Comparison of ENCODE assay signal across 12 mouse cellular contexts in the genomic region with DNA sequence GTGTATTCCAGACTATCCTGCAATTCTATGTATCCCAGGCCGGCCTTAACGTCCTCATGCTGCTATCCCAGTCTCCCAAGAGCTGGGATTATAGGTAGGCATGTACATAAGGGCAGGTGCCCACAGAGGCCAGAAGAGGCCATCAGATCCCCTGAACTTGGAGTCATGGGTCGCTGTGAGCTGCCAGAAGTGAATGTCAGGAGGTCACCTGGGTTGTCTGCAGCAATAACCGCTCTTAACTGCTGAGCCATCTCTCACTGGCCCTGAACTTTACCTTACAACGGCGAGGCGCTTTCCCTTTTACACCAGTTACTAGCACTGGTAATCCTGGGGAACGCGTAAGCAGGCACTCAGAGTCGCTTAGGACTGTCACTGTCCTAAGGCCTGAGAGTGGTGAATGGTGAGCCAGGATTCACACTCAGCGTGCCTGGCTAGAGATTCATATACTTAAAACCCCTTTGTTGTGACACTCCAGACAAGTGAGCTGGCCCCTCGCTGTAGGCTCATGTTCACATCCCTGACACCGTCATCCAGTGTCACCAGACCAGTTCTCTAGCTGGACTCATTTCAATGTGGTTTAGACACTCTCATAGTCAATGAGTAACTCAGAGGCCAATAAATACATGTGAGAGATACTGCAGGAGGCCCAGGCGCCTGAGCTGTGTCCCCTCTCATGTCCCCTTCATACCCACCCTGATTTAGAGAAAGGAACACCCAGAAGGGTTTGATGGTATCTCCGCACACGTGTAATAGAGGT. TPM values are rescaled to one million over a fixed set of nuclear protein-coding genes. Genes with fewer than 3 reads are reported as not detected.
A peak's percentile ranks its signal among the peaks of the same experiment; 100 is the strongest.
DNase-seq lines count a peak whose midpoint lies in the region; ATAC-seq and TF ChIP-seq lines count a peak whose summit lies in the region.
"Had no signal": no experiment of that assay in that cellular context is flagged by ENCODE, and none has a peak within 500 bp of the region (broad histone marks: within the 10 kb centered on the region; RNA-seq: fewer than 3 reads in every experiment).

No protein-coding gene starts in this region.

- no peak overlapping the region for H3K4me3 ChIP-seq in heart, embryonic 14.5 days (ENCODE audit: control insufficient read depth in 1 of 2, insufficient read depth in 1 of 2, low read depth in 1 of 2, low read length in 2 of 2)
- no peak overlapping the region for H3K4me3 ChIP-seq in lung, postnatal 0 days (ENCODE audit: low read depth, low read length)
- H3K4me3 ChIP-seq in intestine, postnatal 0 days (ENCODE audit: low read depth, low read length) = no peak overlapping the region
- no peak overlapping the region for H3K4me3 ChIP-seq in stomach, embryonic 16.5 days (replicated peaks; ENCODE audit: low read length)
- H3K4me3 ChIP-seq: erythroblast, embryonic 14.5 days had no signal

- no peak for ATAC-seq in heart, embryonic 14.5 days (ENCODE audit: insufficient number of reproducible peaks, insufficient read depth, low FRiP score, low read depth)
- ATAC-seq in lung, postnatal 0 days = no peak
- ATAC-seq in intestine, postnatal 0 days = peak; percentile 85
- peak; percentile 20; the same call in 1 of the 2 replicates for ATAC-seq in stomach, embryonic 16.5 days (ENCODE audit: insufficient read depth, low FRiP score)

- WGBS in heart, embryonic 14.5 days = 72% methylated on average over 16 of the region's 16 CpGs
- WGBS in lung, postnatal 0 days = 75% methylated on average over 16 of the region's 16 CpGs
- 46% methylated on average over 16 of the region's 16 CpGs for WGBS in intestine, postnatal 0 days
- 76% methylated on average over 16 of the region's 16 CpGs for WGBS in stomach, embryonic 16.5 days

- no peak for TF ChIP-seq EP300 in lung, postnatal 0 days (IDR thresholded peaks at IDR 0.05)

- no peaks in the 10 kb centered on the region for H3K36me3 ChIP-seq in heart, embryonic 14.5 days (ENCODE audit: control insufficient read depth, insufficient read depth, low read length)
- no peaks in the 10 kb centered on the region for H3K36me3 ChIP-seq in lung, postnatal 0 days (ENCODE audit: insufficient read depth, low read length)
- no peaks in the 10 kb centered on the region for H3K36me3 ChIP-seq in intestine, postnatal 0 days (ENCODE audit: control insufficient read depth, insufficient read depth)
- no peaks in the 10 kb centered on the region for H3K36me3 ChIP-seq in stomach, embryonic 16.5 days (ENCODE audit: control insufficient read depth, insufficient read depth, low read length)

- DNase-seq in heart, postnatal 14 days = no peak
- DNase-seq in lung, postnatal 0 days (ENCODE audit: low spot score) = no peak
- DNase-seq in lung, adult 18-20 months = no peak
- no peak for DNase-seq in left cerebral cortex, adult 8-10 months (ENCODE audit: low spot score in 2 of 2)
- DNase-seq in spleen, adult 18-20 months = no peak
- DNase-seq: cerebellum, adult 18-20 months; right cerebral cortex, postnatal 14 days; thymus, postnatal 14 days had no signal

- no peaks in the 10 kb centered on the region for H3K9me3 ChIP-seq in heart, embryonic 14.5 days (ENCODE audit: control insufficient read depth, low read length)
- H3K9me3 ChIP-seq in lung, postnatal 0 days (ENCODE audit: low read length) = no peaks in the 10 kb centered on the region
- H3K9me3 ChIP-seq in intestine, postnatal 0 days (ENCODE audit: control insufficient read depth) = no peaks in the 10 kb centered on the region
- no peaks in the 10 kb centered on the region for H3K9me3 ChIP-seq in stomach, embryonic 16.5 days (replicated peaks; ENCODE audit: control insufficient read depth, low read length)

- peak overlapping the region; percentile 80 to 89 for H3K27ac ChIP-seq in heart, embryonic 14.5 days (replicated peaks in 1 of 2; ENCODE audit: control insufficient read depth in 1 of 2, insufficient read depth in 1 of 2, low read depth in 2 of 2, low read length in 2 of 2)
- peak overlapping the region; percentile 9; the same call in 1 of the 2 replicates for H3K27ac ChIP-seq in lung, postnatal 0 days (ENCODE audit: low read length)
- peak overlapping the region; percentile 92 for H3K27ac ChIP-seq in intestine, postnatal 0 days (ENCODE audit: low read depth, low read length)
- peak overlapping the region; percentile 64 for H3K27ac ChIP-seq in stomach, embryonic 16.5 days (ENCODE audit: low read length)

- no peaks in the 10 kb centered on the region for H3K27me3 ChIP-seq in heart, embryonic 14.5 days (ENCODE audit: control insufficient read depth, insufficient read depth, low read length)
- H3K27me3 ChIP-seq in lung, postnatal 0 days (replicated peaks; ENCODE audit: insufficient read depth, low read length) = no peaks in the 10 kb centered on the region
- H3K27me3 ChIP-seq in intestine, postnatal 0 days (replicated peaks; ENCODE audit: control insufficient read depth, insufficient read depth, low read length) = no peaks in the 10 kb centered on the region
- H3K27me3 ChIP-seq in stomach, embryonic 16.5 days (ENCODE audit: control insufficient read depth, insufficient read depth, low read length) = 0 out of 2 replicates have a peak, but pooled peaks cover 3% of the 10 kb centered on the region

- no peak overlapping the region for H3K9ac ChIP-seq in heart, embryonic 14.5 days (ENCODE audit: low read length)
- H3K9ac ChIP-seq in lung, postnatal 0 days (replicated peaks; ENCODE audit: low read depth) = no peak overlapping the region
- H3K9ac ChIP-seq in intestine, postnatal 0 days (ENCODE audit: low read depth, low read length) = peak overlapping the region; percentile 17; the same call in 1 of the 2 replicates
- H3K9ac ChIP-seq in stomach, embryonic 16.5 days (ENCODE audit: low read length) = no peak overlapping the region

- 0 out of 2 replicates have a peak overlapping the region, but pooled peaks have one; percentile 63 for H3K4me2 ChIP-seq in heart, embryonic 14.5 days (ENCODE audit: low read length)
- H3K4me2 ChIP-seq in lung, postnatal 0 days (replicated peaks; ENCODE audit: low read depth, low read length) = no peak overlapping the region
- peak overlapping the region; percentile 90 for H3K4me2 ChIP-seq in intestine, postnatal 0 days (replicated peaks; ENCODE audit: low read depth)
- H3K4me2 ChIP-seq in stomach, embryonic 16.5 days (ENCODE audit: low read depth, low read length) = no peak overlapping the region

- TF ChIP-seq CTCF in lung, postnatal 0 days (IDR thresholded peaks at IDR 0.05) = no peak
- no peak for TF ChIP-seq CTCF in intestine, postnatal 0 days (IDR thresholded peaks at IDR 0.05; ENCODE audit: low read depth)

- intact Hi-C loops in heart, postnatal 14 days (cut with DNase I) = no loop called here

- peaks cover 46 to 54% of the 10 kb centered on the region in 2 experiments for H3K4me1 ChIP-seq in heart, embryonic 14.5 days (ENCODE audit: control insufficient read depth in 2 of 2, insufficient read depth in 2 of 2, low read length in 2 of 2)
- H3K4me1 ChIP-seq in lung, postnatal 0 days (ENCODE audit: insufficient read depth, low read depth, low read length) = peaks cover 22% of the 10 kb centered on the region; the same call in 1 of the 2 replicates
- H3K4me1 ChIP-seq in intestine, postnatal 0 days (replicated peaks; ENCODE audit: control insufficient read depth, insufficient read depth, low read length) = peaks cover 16% of the 10 kb centered on the region
- peaks cover 29% of the 10 kb centered on the region for H3K4me1 ChIP-seq in stomach, embryonic 16.5 days (ENCODE audit: control insufficient read depth, insufficient read depth, low read length)

RNA-seq across cellular contexts. Expression of a gene that starts 2.6 kb away (rescaled TPM):
- 3.1 and 4.2 TPM in 2 replicates for polyA plus RNA-seq in heart, embryonic 14.5 days (2014; fragmentation: Nextera tagmentation; extraction: Ambion mirVana)
- total RNA-seq in heart, postnatal 14 days (2021) = 1 to 10 TPM; 1.7 to 2.1 TPM
- polyA plus RNA-seq in lung, postnatal 0 days (2015; fragmentation: Nextera tagmentation; extraction: Ambion mirVana) = 1.5 TPM in 2 replicates
- polyA plus RNA-seq in intestine, postnatal 0 days (2015; fragmentation: Nextera tagmentation; extraction: Ambion mirVana) = 4.3 and 5.0 TPM in 2 replicates
- 2.5 and 4.0 TPM in 2 replicates for polyA plus RNA-seq in stomach, embryonic 16.5 days (2015; fragmentation: Nextera tagmentation; extraction: Ambion mirVana)
- total RNA-seq in left cerebral cortex, adult 8-10 months (2022) = under 1 TPM; 0.16 to 0.94 (median 0.64) TPM
- polyA plus RNA-seq: erythroblast, embryonic 14.5 days had no signal

Comparison
In these comparisons a context has a peak if more than half of its experiments do, and no peak if none do; other contexts are left out.
1. ATAC-seq: peak in intestine, postnatal 0 days (single experiment) and stomach, embryonic 16.5 days (single experiment); none in heart, embryonic 14.5 days (single experiment) and lung, postnatal 0 days (single experiment).
2. H3K27ac ChIP-seq: peak in every context shown above with its lines; median percentile 92 in intestine, postnatal 0 days; 84 in heart, embryonic 14.5 days; 64 in stomach, embryonic 16.5 days; 9 in lung, postnatal 0 days.
3. H3K4me2 ChIP-seq: peak in heart, embryonic 14.5 days (single experiment) and intestine, postnatal 0 days (single experiment); none in lung, postnatal 0 days (single experiment) and stomach, embryonic 16.5 days (single experiment).